Mouse (Mus musculus): ENCODE results near the gene P3h3.

GRCm38 (mm10) chr6:124831649-124832048 is 25.9 kb downstream of the P3h3 start:
- TF ChIP-seq POLR2A (IDR thresholded peaks at IDR 0.05; ENCODE audit: insufficient read length, low read depth) (no peak), REST (IDR thresholded peaks at IDR 0.05; ENCODE audit: insufficient read depth, insufficient read length) (no peak), CEBPB (IDR thresholded peaks at IDR 0.05; ENCODE audit: insufficient read depth, poor library complexity, severe bottlenecking) (no peak)

Data from myocyte (in vitro differentiated cells).